Mouse (Mus musculus) cerebellum, adult (tissue): ENCODE results near the gene Usmg5.
"Not testable (repeated sequence)": the region's sequence is repeated elsewhere in the genome, so short reads cannot be mapped to it uniquely, and the experiment has no call there.

Experiments
- ATAC-seq: cut with Nextera tagmentation; 2 replicates; pipeline ENCODE4 v1.9.2; 2017; ENCODE audit warnings: mild to moderate bottlenecking, moderate library complexity, mixed read lengths; ENCODE audit not compliant: insufficient number of reproducible peaks, low FRiP score, low TSS enrichment

Usmg5 gene

DNA sequence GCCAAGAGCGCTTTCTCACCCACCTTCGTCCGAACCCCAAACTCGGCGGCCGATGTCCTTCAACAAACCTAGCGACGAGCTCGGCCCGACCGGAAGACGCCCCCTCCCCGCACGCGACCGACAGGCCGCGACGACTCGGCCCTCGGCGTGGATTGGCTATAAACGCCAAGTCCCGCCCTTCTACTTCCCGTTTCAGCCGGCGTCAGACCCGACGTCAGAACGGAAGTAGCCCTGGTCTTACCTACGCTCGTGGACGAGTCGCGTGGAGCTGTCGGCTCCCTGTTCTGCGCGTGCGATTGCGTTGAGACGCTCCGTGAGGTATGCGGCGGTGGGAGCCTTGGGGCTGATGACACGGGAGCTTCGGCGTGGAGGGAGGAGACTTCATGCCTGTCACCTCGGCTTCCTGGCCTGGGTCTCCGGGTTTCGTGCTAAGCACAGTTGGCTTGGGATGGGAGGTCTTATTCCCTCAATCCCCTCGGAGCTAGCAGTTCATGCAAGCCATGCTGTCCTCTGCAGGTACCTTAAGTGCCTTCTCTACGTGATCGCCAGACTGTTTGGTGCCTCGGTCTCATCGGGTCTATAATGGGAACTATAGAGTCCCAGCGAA is at the start of gene Usmg5, which contains the start of gene Pdcd11:
Usmg5 (minus strand) TSS at position 98 of the 607 bp plus-strand sequence.
Pdcd11 (plus strand) TSS at position 219 of the 607 bp plus-strand sequence.
- peak; percentile 98 for ATAC-seq

DNA sequence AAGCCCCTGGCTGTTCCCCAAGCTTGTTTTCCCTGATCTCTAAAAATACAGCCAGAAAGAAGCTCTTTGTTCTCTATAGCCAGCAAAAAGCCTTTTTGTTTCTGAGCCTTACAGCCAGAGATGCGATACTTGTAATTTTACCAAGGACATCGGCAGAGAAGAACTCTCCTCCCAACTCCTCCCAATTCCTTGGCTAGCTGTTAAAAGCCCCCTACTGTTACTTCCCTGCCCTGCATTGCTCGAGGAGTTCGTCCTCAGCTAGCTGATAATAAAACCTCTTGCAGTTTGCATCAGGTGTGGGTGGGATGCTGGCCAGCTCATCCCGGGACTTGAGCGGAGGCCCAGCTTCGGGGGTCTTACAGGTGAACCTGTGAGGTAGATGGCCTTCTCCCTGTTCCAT is 49.2 kb upstream of the Usmg5 start:
- ATAC-seq = not testable (repeated sequence)

DNA sequence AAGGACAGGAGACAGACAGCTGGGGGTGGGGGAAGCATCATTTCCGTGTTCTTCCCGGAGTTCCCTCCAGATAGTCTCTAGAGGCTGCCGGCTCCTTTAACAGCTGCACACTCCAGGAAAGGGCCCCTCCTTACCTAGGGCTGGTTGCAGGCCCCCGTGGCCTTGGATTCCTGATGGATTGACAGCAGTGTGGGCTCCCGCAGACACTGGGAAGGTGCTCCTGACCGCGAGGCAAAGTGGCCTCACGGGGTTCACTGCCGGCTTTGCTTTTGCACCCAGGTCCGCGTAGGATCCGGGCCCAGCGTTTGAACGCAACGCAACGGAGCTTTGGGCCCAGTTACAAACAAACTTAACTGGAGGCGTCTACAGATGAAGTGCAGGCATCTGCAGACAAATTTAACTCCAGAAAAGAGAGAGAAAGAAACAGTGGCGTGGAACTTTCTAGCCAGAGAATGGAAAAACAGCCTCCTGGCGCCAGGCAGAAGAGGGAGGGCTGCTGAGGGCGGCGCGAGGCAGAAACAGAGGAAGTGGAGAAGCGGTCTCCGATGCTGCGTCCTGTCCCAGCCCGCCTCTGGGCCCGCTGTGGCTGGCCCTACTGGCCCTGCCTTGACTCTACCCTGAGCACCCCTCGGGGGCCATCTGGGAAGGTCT is 47.4 kb upstream of the Usmg5 start, which contains the start of gene Calhm2:
Calhm2 (minus strand) TSS at position 524 of the 651 bp plus-strand sequence.
- no peak for ATAC-seq

DNA sequence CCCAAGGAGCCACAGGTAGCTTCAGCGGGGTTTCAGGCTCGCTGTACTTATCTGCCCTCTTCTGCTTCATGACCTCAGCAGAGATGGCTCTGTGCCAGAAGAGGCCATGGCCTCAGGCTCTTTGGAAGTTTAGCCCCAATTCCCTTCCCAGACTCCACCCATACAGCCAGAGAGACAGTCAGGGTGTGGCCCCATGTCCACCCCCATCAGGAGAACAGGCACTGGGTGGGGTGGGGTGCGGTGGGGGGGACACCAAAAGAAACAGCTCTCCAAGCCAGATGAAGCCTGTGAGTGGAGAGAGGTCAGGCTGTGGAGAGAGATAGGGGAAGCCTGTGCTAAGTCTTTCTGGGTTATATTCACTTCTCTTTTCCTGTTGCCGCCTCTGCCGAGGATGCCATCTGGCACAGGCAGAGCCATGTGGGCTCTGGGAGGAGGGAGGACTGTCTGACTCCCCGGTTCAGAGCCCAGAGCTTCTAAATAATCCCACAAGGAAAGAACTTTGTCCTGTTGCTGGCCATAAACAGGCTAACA is 46.7 kb upstream of the Usmg5 start:
- ATAC-seq = 0 out of 2 replicates have a peak, but pooled peaks have one; percentile 10

DNA sequence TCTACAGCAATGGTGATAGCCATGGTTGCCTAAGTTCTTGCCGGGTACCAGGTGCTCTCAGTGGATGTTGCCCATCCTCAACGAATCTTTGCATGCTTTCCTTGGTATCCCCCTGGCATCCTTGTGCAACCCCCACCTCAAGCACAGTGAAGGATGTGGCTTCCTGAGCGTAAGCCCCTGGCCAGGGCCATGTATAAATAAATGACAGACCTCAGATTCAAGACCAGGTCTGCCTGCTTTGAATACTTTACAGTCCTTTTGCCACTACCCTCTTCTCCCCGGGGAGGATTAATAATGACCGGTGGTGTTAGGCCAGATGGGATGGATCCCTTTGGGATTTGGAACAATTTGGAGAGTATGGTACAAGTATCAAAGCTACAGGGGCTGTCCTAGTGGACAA is 45.7 kb upstream of the Usmg5 start:
- ATAC-seq = no peak

DNA sequence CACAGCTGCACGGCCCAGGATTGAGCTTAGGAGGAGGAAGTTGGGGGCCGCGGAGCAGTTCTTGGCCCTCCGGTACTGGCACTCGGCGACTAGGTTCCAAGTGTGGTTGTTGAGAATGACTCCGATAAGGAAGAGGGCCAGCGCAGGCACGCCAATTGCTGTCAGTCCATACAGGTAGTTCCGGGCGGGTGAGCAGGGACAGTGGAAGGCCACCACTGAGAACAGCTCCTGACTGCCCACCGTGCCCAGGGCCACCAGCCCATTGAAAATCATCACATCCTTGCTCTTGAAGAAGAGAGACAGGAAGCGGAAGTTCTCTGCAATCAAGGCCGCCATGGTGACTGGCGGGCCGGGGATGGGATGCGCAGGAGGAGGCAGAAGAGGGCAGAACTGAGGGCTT is 45.1 kb upstream of the Usmg5 start:
- ATAC-seq = no peak

DNA sequence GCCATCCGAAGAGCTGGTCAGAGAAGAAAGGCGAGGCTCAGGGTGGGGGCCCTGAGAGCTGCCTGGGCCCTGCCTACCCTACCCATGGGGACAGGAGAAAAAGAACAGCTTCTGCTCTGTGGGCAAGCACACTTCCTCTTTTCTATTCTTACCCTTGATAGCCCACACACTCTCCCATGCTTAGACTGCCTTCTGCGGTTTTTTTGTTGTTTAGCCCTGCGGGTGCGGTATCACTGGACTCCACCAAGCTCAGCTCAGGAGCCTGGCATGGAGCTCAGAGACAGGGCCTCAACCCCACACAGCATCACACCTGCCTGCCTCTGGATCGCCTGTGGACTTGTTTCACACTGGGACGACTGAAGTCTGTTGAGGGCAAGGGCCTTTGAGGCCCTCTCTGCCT is 42.7 kb upstream of the Usmg5 start:
- ATAC-seq = no peak

DNA sequence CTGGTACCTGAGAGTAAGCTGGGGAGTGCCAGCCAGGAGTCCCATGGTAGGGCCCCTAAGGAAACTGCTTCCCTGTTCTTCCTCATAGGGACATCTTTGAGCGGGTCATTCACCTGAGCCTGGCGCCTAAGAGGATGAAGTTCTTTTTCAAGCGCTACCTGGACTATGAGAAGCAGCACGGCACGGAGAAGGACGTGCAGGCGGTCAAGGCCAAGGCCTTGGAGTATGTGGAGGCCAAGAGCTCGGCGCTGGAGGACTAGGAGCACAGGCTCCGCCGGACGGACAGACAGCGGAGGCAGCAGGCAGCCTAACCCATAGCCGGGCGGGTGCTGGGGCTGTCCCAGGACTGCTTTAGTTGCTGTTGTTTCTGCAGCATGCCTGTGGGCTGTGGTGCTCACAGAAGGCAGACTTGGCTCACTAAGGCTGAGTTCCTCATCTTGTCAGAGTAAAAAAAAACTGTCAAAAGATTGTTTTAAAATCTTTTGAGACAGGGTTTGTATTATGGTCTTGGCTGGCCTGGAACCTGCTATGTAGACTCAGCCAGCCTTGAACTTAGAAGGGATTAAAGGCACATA is 40.2 kb upstream of the Usmg5 start:
- no peak for ATAC-seq

DNA sequence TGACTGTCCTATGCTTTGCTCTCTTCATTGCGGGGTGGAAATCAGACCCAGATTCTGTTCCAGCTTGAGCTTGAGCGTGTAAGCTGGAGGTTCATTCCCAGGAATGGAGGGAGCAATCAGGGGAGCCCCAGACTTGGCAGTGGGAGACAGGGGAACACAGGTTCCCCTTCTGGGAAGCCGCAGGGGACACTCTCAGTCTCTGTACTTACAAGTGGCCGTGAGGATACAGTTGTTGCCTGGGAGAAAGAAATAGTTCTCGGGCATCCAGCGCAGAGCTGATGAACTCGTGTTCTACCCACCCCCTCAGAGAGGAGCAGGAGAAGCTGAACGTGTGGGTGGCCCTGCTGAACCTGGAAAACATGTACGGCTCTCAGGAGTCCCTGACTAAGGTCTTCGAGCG is 38.4 kb upstream of the Usmg5 start:
- ATAC-seq = no peak

DNA sequence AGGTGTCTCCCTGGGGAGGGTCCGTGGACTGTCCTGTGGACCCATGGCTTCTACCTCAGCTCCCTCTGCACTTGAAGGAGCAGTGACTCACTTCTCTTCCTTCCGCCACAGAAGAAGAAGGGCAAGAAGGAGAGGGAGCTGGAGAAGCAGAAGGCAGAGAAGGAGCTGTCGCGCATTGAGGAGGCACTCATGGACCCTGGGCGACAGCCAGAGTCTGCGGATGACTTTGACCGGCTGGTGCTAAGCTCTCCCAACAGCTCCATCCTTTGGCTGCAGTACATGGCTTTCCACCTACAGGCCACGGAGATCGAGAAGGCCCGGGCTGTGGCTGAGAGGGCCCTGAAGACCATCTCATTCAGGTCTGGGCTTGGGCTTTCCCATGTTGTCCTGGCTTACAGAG is 37.7 kb upstream of the Usmg5 start:
- no peak for ATAC-seq

DNA sequence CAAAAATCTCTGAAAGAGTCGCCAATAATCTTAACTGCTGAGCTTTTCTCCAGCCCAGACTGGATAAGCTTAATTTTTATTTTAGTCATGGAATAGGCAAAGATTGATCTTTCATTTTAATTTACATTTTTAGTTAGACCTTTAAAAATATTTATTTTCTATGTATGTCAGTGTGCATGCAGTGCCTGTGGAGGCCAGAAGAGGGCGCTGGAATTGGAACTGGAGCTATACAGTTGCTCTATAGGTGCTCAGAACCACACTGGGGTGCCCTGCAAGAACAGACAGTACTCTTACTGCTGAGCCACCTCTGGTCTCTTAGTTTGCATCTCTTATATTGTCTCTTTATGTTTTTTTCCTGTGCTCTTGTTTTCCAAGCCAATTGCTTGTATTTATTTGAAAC is 32.4 kb upstream of the Usmg5 start:
- ATAC-seq = no peak

DNA sequence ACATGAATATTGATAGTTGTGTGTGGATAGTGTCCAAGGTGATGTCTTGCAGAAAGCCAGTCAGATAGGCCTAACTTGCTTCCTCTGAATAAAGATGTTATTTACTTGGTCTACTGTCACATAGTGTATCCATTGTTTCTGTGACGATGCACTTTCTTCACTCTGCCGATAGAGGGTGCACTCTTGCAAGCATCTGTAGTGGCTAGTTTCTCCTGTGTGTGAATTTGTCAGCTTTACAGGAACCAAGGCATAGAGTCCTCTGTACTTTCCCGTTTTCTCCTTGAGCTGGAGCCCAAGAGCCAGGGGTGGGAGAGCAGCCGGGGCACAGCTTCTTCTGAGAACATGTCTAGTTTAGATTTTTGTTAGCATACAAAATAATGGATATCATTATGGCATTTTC is 30.6 kb upstream of the Usmg5 start:
- no peak for ATAC-seq

DNA sequence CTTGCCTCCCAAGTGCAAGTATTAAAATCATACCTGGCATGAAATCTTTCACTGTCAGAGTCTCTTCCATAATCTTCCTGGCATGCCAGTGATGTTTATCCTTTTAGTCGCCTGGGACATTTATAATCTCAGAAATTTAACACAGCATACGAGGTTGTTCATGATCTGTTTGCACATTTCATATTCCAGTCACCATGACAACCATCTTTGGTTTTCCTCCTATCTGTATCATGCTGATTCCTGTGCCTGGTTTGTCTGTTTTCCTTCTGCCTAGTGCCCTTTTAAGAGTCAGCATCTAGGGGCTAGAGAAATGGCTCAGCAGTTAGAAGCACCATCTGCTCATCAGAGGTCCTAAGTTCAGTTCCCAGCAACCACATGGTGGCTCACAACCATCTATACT is 28.2 kb upstream of the Usmg5 start:
- no peak for ATAC-seq

DNA sequence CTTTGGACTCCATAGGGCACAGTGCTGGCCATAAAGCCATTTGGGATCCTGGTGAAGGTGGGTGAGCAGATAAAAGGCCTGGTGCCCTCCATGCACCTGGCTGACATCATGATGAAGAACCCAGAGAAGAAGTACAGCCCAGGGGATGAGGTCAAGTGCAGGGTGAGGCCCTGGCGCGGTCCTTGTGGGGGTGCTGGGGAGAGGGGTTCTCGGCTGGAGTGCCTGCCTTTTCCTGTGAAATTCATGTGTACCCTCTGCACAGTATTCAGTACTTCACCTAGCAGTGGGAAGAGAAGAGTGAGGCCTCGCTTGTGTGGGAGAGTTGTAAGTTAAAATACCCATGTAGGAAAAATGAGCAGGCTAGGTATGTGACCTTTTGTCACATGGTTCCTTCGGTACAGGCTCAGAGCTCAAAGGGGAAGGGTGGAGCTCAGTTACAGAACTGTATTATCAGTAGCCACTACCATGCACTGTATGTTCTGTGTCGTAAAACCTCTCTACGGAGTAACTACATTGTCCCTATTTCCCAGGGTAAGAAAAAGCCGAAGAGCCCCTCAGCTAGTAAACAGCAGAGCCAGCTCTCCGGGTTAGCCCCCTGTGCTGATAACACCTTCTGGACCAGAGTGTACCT is 14.3 kb upstream of the Usmg5 start:
- ATAC-seq = no peak

DNA sequence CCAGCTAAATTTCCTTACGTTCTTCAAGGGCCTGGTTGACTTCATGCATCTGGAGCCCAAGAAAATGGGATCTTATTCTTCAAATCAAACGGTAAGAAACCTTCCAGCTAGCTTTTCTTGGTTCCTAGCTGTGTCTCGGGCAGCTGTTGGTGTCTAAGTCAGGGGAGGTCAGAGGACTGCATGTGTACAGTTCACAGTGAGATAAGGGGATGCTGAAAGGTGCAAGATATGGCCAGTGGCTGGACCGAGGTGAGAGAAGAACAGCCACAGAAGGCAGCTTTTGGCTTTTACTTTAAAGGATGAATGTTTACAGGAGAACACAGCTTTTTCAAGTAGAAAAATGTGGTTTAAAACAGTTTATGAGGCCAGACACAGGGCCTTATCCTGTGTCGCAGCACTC is 10.6 kb upstream of the Usmg5 start:
- no peak for ATAC-seq

DNA sequence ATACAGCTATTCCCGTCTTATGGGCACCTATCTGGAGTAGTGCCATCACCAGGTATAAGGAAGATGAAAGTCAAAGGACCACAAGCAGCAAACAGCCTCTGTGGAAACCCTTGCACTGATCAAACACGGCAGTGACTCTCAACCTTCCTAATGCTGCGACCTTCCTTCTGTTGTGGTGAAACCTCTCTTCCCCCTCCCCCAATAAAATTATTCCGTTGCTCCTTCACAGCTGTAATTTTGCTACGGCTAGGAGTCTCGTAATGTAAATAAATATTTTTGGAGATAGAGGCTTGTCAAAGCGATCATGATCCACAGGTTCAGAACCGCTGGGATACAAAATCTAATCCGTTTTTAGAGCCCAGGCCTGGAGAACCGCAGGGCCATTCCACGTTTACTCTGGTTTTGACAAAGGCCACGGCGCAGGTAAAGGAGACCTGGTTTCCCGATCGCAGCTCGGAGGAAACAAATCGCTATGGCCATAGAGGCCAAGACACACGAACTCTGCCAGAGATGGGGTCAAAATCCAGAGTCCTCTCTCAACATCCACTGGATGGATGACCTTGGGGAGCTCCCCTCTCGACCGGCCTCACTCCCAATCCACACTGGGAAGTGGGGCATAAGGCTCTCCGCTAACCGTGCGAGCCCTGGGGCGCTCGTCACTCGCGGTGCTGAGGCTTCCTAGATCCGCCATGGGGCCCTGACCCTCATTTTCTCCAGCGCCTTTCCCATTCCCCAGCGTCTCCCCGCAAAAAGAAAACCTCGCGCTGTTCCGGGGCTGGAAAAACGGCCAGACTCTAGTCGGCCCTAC is 525 bp downstream of the Usmg5 start:
- ATAC-seq = 0 out of 2 replicates have a peak, but pooled peaks have one; percentile 15

DNA sequence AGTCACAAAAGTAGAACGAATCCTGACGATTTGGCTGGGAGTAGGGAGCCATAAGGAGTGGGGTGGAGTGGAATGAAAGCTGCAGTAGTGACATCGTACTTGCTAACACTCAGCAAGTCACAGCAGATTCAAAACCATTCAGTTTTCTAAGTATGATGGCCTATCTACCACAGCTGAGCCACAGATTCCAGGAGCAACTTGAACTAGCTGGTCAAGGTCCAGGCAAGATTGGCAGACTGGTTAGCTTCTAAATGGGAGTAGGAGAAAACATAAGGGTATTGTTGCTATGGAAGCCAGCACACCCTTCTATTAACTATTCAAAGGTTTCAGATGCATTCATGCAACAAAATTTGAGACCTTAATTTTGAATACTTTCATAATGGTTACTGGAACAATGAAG is 2.2 kb downstream of the Usmg5 start:
- ATAC-seq = no peak

DNA sequence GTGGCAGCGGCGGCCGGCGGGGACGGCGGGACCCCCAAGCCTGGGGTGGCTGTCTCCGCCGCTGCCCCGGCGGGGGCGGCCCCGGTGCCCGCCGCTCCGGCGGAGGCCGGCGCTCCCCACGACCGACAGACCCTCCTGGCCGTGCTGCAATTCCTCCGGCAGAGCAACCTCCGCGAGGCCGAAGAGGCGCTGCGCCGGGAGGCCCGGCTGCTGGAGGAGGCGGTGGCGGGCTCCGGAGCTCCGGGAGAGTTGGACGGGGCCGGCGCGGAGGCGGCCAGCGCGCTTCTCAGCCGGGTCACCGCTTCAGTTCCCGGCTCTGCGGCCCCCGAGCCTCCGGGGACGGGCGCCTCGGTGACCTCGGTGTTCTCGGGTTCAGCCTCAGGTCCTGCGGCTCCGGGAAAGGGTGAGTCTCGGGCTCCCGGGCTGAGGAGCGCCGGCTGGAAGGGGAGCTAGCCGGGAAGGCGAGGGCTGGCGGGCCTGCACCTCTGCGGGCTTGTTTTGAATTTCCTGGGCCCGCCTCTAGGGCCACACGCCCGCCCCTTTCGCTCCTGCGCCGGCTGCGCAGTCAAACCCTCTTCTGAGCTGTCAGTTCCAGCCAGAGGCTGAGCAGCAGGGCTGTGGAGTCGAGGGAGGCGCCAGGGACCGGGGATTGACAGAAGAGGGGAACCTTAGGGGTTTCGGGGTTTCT is 22.4 kb downstream of the Usmg5 start:
- peak; percentile 89 for ATAC-seq

DNA sequence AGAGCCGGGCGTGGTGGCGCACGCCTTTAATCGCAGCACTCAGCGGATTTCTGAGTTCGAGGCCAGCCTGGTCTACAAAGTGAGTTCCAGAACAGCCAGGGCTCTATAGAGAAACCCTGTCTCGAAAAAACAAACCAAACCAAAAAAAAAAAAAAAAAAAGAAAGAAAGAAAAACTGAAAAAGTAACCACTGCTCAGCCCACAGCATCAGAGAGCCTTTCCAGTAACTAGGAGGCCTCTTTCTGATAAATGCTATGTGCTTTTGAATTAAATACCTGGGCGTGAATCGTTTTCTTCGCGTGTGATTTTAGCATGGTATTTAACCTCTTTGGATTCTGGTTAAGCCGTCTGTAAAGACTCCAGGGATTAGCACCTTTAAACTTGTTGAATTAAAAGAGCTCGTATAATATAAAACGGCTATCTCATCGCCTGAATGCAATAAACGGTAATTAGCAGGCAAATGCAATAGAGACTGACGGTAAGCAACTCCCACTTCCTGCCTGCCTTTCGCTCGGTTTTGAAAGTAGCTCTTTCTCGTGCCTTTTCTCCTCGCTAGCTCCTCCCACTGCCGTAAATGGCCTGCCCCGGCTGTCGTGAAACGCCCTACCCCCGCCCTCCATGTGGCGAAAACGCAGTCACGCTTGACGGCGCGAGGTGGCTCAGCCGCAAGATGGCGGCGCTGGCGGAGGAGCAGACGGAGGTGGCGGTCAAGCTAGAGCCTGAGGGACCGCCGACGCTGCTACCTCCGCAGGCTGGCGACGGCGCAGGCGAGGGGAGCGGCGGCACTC is 23.2 kb downstream of the Usmg5 start, which contains the start of gene Taf5:
Taf5 (plus strand) TSS at position 651 of the 787 bp plus-strand sequence.
- ATAC-seq = peak; percentile 84; the same call in 1 of the 2 replicates
